Mouse (Mus musculus) adipocyte (in vitro differentiated cells): ENCODE results near the gene Stk32b.

ENCODE experiments used
- DNase-seq: peaks from one replicate; pipeline ENCODE4 v3.0.0-alpha.2; 2016; ENCODE audit warnings: low spot score

Stk32b gene

DNA sequence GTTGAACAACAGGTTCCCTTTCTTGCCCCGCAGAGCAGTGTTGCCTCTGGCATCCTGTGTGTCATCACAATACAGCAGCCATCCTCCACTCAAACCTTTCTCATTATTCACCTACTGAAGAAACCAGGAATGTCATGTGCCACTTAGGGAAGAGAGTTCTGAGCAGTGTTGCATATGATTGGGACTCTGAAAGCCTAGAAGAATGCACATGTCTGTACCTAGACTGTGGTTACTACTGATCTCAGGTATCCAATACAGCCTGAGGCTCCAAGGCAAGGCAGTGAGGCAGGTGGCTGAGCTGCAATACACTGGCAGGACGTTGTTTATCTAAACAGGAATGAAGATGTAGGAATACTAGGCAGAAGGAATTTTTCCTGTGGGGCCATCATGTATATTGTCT is 204.5 kb downstream of the Stk32b start:
- no peak for DNase-seq

DNA sequence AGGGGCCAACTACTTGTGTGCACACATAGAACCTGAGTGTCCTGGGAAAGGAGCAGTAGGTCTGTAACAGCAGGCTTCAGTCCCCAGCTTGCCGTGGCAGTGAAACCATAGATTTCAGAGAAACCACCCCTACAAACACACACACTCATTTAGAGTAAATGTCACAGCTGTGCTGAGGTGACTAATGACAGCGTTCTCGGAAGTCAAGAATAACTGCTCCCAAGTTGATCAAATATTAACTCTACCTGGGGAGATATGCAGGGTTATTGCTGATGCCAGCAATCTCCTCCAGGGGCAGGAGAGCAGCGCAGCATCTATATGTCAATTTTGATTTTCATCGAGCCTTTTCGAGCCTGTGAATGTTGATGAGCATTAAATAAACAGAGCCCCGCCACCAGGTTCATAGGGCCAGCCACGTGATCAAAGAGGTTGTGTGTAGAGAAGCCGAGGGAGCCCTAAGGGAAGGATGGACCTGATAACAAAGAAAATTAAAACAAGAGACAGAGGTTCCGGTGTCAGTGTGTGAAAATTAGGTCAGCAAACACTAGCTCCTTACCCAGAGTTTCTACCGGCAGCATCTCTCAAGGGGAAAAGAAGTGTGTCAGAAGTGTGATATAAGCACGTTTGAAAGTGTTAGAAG is 210.0 kb downstream of the Stk32b start:
- DNase-seq, result no peak

GRCm38 (mm10) chr5:37494984-37495476 is 221.9 kb downstream of the Stk32b start:
- no peak for DNase-seq

DNA sequence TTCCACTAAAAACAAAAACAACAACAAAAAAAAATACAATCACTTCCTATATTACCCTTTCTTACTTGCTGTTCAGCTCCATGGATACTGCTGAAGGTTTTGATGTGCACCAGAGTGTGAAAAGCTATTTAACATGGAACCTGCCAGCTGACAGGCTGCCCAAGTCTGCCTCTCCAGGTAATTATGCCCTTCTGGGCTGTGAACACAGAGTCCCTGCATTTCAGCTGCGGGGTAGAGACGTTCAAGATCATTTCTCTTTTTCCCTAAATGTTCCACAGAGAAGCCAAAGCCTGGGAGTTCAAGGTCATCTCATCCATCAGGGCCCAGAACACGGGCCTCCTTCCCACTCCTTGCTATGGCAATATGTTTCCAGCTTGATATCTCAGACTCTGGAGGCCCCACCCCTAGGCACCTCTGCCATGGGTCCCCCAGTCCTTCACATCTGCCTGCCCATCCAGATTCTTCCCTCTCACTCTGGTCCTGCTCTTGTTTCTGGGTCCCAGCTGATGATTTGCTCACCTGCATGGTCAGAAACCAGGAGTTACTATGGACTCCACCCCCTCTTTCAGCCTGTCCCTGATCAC is 244.9 kb downstream of the Stk32b start:
- no peak for DNase-seq

- DNase-seq, result no peak
These were observed 245.4 kb downstream of the Stk32b start for GRCm38 (mm10) chr5:37471584-37471983.

- no peak for DNase-seq
These were observed 247.9 kb downstream of the Stk32b start for GRCm38 (mm10) chr5:37469031-37469430.

- DNase-seq, result no peak
These were observed 249.3 kb downstream of the Stk32b start for GRCm38 (mm10) chr5:37467646-37468045.

- DNase-seq, result no peak
These were observed 251.5 kb downstream of the Stk32b start for GRCm38 (mm10) chr5:37465461-37465860.

DNA sequence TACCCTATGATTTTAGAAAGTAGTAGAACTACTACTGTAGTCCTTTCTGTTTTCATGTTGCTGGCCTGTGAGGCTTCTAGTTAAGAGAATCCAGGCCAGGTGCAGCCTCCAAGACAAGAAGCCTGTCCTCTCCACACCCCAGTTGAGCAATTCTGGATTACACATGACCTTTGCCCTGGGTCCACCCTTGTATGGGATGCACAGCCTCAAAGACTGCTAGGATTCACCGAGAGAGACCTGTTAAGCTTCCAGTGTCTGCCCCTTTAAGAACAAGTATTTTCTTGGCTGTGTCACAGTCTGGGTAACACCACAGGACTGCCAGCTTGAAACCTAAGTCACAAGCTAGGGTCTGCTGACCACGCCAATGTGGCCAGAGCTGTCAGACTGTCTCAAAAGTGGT is 258.7 kb downstream of the Stk32b start:
- no peak for DNase-seq

DNA sequence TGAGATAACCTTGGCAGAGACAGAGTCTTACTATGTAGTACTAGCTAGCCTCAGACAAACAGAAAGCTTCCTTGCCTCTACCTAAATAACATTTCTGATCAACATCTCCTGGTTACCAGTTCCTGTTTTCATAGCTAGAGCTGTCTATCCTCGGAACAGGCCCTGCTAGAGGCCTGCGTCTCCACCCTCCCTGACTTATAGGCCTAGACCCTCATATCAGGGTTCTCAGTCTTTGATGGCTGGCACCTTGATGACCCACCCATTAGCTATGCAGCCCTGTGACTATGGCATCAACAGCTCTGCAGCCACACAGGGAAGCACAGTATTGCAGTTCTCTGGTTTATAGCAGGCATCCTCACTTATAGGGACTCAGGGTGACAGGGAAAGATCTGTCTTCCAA is 259.1 kb downstream of the Stk32b start:
- no peak for DNase-seq

DNA sequence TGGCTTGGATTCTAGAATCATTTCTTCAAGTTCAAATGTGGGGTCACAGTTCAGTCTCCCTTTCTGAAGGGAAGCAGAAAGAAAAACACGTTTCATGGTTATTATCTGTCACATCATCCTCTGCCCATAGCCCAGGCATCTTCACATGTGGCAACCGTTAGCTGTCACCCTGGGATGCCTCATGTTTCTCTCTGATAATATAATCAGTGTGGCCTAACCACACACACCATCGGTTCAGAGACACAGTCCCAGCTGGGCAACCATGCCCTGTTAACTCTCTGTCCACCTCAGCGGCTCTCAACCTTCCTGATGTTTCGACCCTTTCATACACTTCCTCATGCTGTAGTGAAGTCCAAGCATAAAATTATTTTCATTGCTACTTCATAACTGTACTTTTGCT is 259.8 kb downstream of the Stk32b start:
- DNase-seq, result no peak

- no peak for DNase-seq
These were observed 260.4 kb downstream of the Stk32b start for GRCm38 (mm10) chr5:37456590-37456989.

- DNase-seq, result no peak
These were observed 269.4 kb downstream of the Stk32b start for GRCm38 (mm10) chr5:37447546-37447945.

GRCm38 (mm10) chr5:37442767-37443166 is 274.2 kb downstream of the Stk32b start:
- DNase-seq, result no peak

GRCm38 (mm10) chr5:37435417-37435816 is 281.6 kb downstream of the Stk32b start:
- DNase-seq, result no peak

GRCm38 (mm10) chr5:37427210-37427609 is 289.8 kb downstream of the Stk32b start:
- DNase-seq, result no peak

GRCm38 (mm10) chr5:37419028-37419427 is 297.9 kb downstream of the Stk32b start:
- no peak for DNase-seq
